Mouse (Mus musculus): ENCODE measurements around the gene Rap2b. TPM values are rescaled to one million over a fixed set of nuclear protein-coding genes. Genes with fewer than 3 reads are reported as not detected.
A peak's percentile ranks its signal among the peaks of the same experiment; 100 is the strongest.

Gene Rap2b
- total RNA-seq (2014; rRNA removed): 7.4 and 9.7 TPM in 2 replicates
- polyA plus RNA-seq (2015; fragmentation: Nextera tagmentation; extraction: Ambion mirVana): 16.6 and 21.2 TPM in 2 replicates

GRCm38 (mm10) chr3:61361338-61361737, at the start of gene Rap2b:
TSS of gene Rap2b (plus strand) at chr3:61361638.
- H3K27ac ChIP-seq (ENCODE audit: low read depth, low read length): no peak within 1 kb of the TSS
- ATAC-seq (no peak), DNase-seq (no peak)
- no peaks in the 10 kb centered on the region for H3K4me1 ChIP-seq (ENCODE audit: insufficient read depth)
- H3K36me3 ChIP-seq (ENCODE audit: insufficient read depth): no peaks in the 10 kb centered on the region
- H3K9ac ChIP-seq: no peak within 1 kb of the TSS
- H3K9me3 ChIP-seq (ENCODE audit: low read length): no peaks in the 10 kb centered on the region
- 90% methylated on average over 1 of the region's 1 CpGs for WGBS
- H3K4me3 ChIP-seq (ENCODE audit: low read depth, low read length): no peak within 1 kb of the TSS
- no peaks in the 10 kb centered on the region for H3K27me3 ChIP-seq (ENCODE audit: insufficient read depth, low read length)
- H3K4me2 ChIP-seq (ENCODE audit: low read depth): no peak within 1 kb of the TSS
- TF ChIP-seq CTCF (IDR thresholded peaks at IDR 0.05; ENCODE audit: low read depth): no peak

- no peak for TF ChIP-seq CTCF (IDR thresholded peaks at IDR 0.05; ENCODE audit: low read depth)
- no peak overlapping the region for H3K4me2 ChIP-seq (ENCODE audit: low read depth)
- WGBS: 80% methylated on average over 2 of the region's 2 CpGs
- no peaks in the 10 kb centered on the region for H3K9me3 ChIP-seq (ENCODE audit: low read length)
- no peak overlapping the region for H3K4me3 ChIP-seq (ENCODE audit: low read depth, low read length)
- no peaks in the 10 kb centered on the region for H3K36me3 ChIP-seq (ENCODE audit: insufficient read depth)
- no peaks in the 10 kb centered on the region for H3K4me1 ChIP-seq (ENCODE audit: insufficient read depth)
- H3K27ac ChIP-seq (ENCODE audit: low read depth, low read length): no peak overlapping the region
- no peak overlapping the region for H3K9ac ChIP-seq
- no peak for DNase-seq
- H3K27me3 ChIP-seq (ENCODE audit: insufficient read depth, low read length): no peaks in the 10 kb centered on the region
- no peak for ATAC-seq
These were observed 46.4 kb upstream of the Rap2b start for GRCm38 (mm10) chr3:61315002-61315401.

- Histone ChIP-seq H3K27ac (ENCODE audit: low read depth, low read length) (no peak overlapping the region), H3K4me2 (ENCODE audit: low read depth) (no peak overlapping the region), H3K36me3 (ENCODE audit: insufficient read depth) (no peaks in the 10 kb centered on the region), H3K27me3 (ENCODE audit: insufficient read depth, low read length) (no peaks in the 10 kb centered on the region), H3K4me1 (ENCODE audit: insufficient read depth) (no peaks in the 10 kb centered on the region), H3K4me3 (ENCODE audit: low read depth, low read length) (no peak overlapping the region), H3K9me3 (ENCODE audit: low read length) (no peaks in the 10 kb centered on the region), H3K9ac (no peak overlapping the region)
- TF ChIP-seq CTCF (IDR thresholded peaks at IDR 0.05; ENCODE audit: low read depth): no peak
- 67% methylated on average over 2 of the region's 2 CpGs for WGBS
- DNase-seq: peak; percentile 20
- peak; percentile 42 for ATAC-seq
These were observed 41.4 kb upstream of the Rap2b start for GRCm38 (mm10) chr3:61320031-61320430.

GRCm38 (mm10) chr3:61321632-61322031, 39.8 kb upstream of the Rap2b start:
- H3K9ac ChIP-seq: no peak overlapping the region
- ATAC-seq (no peak), DNase-seq (no peak)
- WGBS: 66% methylated on average over 6 of the region's 6 CpGs
- H3K4me2 ChIP-seq (ENCODE audit: low read depth): no peak overlapping the region
- no peaks in the 10 kb centered on the region for H3K27me3 ChIP-seq (ENCODE audit: insufficient read depth, low read length)
- H3K4me3 ChIP-seq (ENCODE audit: low read depth, low read length): no peak overlapping the region
- TF ChIP-seq CTCF (IDR thresholded peaks at IDR 0.05; ENCODE audit: low read depth): no peak
- no peak overlapping the region for H3K27ac ChIP-seq (ENCODE audit: low read depth, low read length)
- H3K9me3 ChIP-seq (ENCODE audit: low read length): no peaks in the 10 kb centered on the region
- H3K4me1 ChIP-seq (ENCODE audit: insufficient read depth): no peaks in the 10 kb centered on the region
- no peaks in the 10 kb centered on the region for H3K36me3 ChIP-seq (ENCODE audit: insufficient read depth)

- WGBS: 67% methylated on average over 2 of the region's 2 CpGs
- Histone ChIP-seq H3K4me2 (ENCODE audit: low read depth) (no peak overlapping the region), H3K9me3 (ENCODE audit: low read length) (no peaks in the 10 kb centered on the region), H3K9ac (no peak overlapping the region), H3K27ac (ENCODE audit: low read depth, low read length) (no peak overlapping the region), H3K4me3 (ENCODE audit: low read depth, low read length) (no peak overlapping the region), H3K4me1 (ENCODE audit: insufficient read depth) (no peaks in the 10 kb centered on the region), H3K27me3 (ENCODE audit: insufficient read depth, low read length) (no peaks in the 10 kb centered on the region), H3K36me3 (ENCODE audit: insufficient read depth) (no peaks in the 10 kb centered on the region)
- DNase-seq (no peak), ATAC-seq (no peak)
- no peak for TF ChIP-seq CTCF (IDR thresholded peaks at IDR 0.05; ENCODE audit: low read depth)
These were observed 25.2 kb upstream of the Rap2b start for GRCm38 (mm10) chr3:61336205-61336604.

GRCm38 (mm10) chr3:61337230-61337629, 24.2 kb upstream of the Rap2b start:
- H3K4me1 ChIP-seq (ENCODE audit: insufficient read depth): no peaks in the 10 kb centered on the region
- H3K36me3 ChIP-seq (ENCODE audit: insufficient read depth): no peaks in the 10 kb centered on the region
- no peak overlapping the region for H3K4me3 ChIP-seq (ENCODE audit: low read depth, low read length)
- no peak for TF ChIP-seq CTCF (IDR thresholded peaks at IDR 0.05; ENCODE audit: low read depth)
- DNase-seq (no peak), ATAC-seq (no peak)
- H3K9me3 ChIP-seq (ENCODE audit: low read length): no peaks in the 10 kb centered on the region
- no peak overlapping the region for H3K27ac ChIP-seq (ENCODE audit: low read depth, low read length)
- no peak overlapping the region for H3K4me2 ChIP-seq (ENCODE audit: low read depth)
- H3K27me3 ChIP-seq (ENCODE audit: insufficient read depth, low read length): no peaks in the 10 kb centered on the region
- 83% methylated on average over 3 of the region's 3 CpGs for WGBS
- H3K9ac ChIP-seq: no peak overlapping the region

- no peak for DNase-seq
- no peak overlapping the region for H3K4me2 ChIP-seq (ENCODE audit: low read depth)
- ATAC-seq: no peak
These were observed 21.1 kb upstream of the Rap2b start for GRCm38 (mm10) chr3:61340321-61340720.

More at GRCm38 (mm10) chr3:61340321-61340720, 21.1 kb upstream of the Rap2b start:
- H3K9ac ChIP-seq: no peak overlapping the region
- no peak overlapping the region for H3K27ac ChIP-seq (ENCODE audit: low read depth, low read length)
- no peaks in the 10 kb centered on the region for H3K36me3 ChIP-seq (ENCODE audit: insufficient read depth)
- WGBS: 38% methylated on average over 5 of the region's 5 CpGs
- TF ChIP-seq CTCF (IDR thresholded peaks at IDR 0.05; ENCODE audit: low read depth): no peak
- no peak overlapping the region for H3K4me3 ChIP-seq (ENCODE audit: low read depth, low read length)
- no peaks in the 10 kb centered on the region for H3K4me1 ChIP-seq (ENCODE audit: insufficient read depth)
- H3K9me3 ChIP-seq (ENCODE audit: low read length): no peaks in the 10 kb centered on the region
- H3K27me3 ChIP-seq (ENCODE audit: insufficient read depth, low read length): no peaks in the 10 kb centered on the region
